Mouse (Mus musculus) neutrophil, adult 5-6 weeks (primary cell): ENCODE measurements around the gene Pkd1l1. TPM values are rescaled to one million over a fixed set of nuclear protein-coding genes. Genes with fewer than 3 reads are reported as not detected.

Experiments used
- ATAC-seq: fragments of 151-379, 151-347 bp; 2 replicates; pipeline ENCODE4 v1.8.0; 2017; ENCODE audit warnings: mild to moderate bottlenecking, moderate TSS enrichment; ENCODE audit not compliant: insufficient number of reproducible peaks, poor library complexity, low FRiP score, severe bottlenecking; ENCODE audit errors: extremely low read depth
- total RNA-seq: library from RNA; stranded (forward); fragments of 200-1000 nt; gene quantifications from 2 replicates; pipeline ENCODE4 v1.2.3, GENCODE M21; 2017

Gene Pkd1l1
- total RNA-seq, 1 experiment from 2014 or later, result not detected

DNA sequence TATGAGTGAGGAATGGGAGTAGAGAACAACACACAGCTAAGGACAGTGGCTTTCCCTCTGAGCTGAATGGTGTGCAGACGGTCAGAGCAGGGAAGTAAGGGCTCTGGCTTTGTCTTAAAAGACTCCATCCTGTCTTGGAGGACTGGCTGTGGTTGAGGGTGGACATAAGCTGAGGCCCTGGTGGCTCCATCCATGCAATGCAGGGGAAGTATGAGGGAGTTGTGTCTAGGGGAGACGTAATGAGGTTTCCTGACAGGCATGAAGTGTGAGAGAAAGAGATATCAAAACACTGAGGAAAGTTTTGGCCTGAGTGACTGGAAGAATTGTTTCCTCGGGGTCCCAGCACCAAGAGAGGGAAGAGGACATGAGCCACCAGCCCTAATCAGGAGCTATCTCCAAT is 24.2 kb downstream of the Pkd1l1 start:
- ATAC-seq, result no peak

DNA sequence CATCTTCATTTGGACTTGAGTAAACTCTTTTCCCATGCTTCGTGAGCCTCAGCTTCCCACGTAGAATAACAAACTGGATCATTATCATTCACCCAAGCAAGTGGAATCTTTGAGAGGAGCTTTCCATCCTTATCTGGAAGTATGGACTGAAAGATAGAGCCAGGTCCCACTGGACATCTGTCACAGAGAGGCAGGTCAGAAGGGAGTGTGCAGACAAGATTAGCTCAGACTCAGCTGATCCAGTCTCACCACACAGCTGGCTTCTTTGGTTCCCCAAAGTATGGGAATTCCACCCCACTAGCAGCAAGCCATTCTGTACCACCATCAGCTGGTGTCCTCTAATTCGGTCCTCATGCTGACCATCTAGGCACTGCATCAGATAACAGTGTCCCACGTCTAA is 29.0 kb downstream of the Pkd1l1 start:
- ATAC-seq, result no peak

- no peak for ATAC-seq
Measured at GRCm38 (mm10) chr11:8942446-8942845, 30.6 kb downstream of the Pkd1l1 start.

- ATAC-seq, result no peak
Measured at GRCm38 (mm10) chr11:8936431-8937110, 36.5 kb downstream of the Pkd1l1 start.

DNA sequence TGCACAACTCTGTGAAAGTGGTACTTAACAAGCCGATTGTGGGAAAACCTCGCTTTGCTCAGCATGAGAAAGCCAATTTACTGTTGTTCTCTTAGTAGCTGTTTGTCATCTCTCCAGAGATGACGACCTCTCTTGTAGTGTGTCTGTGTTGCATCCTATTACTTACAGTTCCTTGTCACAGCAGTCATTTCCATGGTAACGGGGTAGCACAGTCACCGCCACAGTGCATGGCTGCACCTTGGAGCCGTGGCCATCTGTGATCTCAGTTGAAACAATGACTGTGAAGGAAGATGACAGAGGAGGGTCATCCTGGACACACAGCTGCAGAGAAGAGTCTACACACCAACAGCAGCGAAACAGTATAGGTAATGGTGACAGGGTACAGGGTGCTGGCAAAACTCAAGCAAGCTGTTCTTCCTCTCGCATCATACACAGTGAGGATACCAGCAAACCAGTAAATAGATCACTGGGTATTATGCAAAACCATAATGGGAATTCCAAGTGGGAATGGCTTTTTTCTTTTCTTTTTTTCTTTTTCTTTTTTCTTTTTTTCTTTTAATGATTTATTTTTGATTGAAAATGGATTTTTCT is 56.9 kb downstream of the Pkd1l1 start:
- ATAC-seq, result no peak

DNA sequence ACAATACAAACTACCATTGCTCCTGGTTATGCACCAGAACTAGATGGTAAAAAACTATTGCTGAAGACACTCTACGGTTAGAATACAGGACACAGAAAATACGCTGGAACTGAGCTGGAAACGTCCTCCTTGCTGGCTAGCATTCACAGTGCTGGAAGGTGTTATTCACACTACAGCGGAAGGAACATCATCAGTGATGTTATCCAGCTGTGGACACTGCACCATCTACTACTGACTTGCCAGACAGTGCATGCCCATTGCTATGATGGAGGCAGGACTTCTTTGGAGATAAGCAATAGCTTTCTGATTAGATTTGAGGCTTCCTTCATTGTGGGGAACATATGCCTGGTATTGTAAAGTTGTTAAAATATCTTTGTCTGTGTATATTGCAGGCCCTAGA is 90.3 kb downstream of the Pkd1l1 start:
- ATAC-seq, result no peak

DNA sequence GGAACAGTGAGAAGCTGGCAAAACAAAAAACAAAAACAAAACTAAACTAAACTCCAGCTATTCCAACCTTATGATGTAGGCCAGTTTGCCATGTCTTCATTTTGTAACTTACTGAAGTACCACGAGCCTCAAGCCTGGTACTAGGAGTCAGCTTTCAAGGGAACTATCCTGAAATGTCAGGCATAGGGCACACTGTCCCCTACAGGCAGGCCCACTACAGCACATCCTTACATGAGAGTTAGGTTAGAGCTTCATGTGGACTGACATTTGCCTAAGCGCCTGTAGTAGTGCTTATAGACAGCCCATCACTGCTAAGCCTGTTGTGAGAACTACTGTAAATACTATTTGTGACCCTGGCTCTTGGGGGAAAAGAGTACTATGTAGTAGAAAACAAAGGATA is 91.5 kb downstream of the Pkd1l1 start:
- no peak for ATAC-seq

- no peak for ATAC-seq
Measured at GRCm38 (mm10) chr11:8870115-8870514, 103.0 kb downstream of the Pkd1l1 start.

DNA sequence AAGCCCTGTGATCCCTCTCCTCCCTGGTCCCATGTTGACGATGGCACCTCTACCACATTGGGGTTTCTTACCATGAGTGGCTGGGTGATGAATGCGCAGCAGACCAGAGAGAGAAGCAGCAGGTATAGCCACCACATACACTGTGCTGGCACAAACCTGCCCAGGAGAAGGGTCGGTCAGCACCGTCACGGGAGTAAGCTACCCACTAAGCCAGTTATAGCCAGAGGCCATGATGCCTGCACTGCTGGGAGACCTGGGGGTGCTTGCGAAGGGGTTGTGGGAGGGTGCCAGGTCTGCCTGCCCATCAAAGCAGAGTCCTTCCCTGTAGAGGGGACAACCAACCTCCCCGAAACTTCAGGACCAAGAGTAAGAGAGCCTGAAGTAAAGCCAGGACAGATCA is 107.0 kb downstream of the Pkd1l1 start:
- ATAC-seq, result no peak

- ATAC-seq, result no peak
Measured at GRCm38 (mm10) chr11:8863955-8864675, 109.0 kb downstream of the Pkd1l1 start.

DNA sequence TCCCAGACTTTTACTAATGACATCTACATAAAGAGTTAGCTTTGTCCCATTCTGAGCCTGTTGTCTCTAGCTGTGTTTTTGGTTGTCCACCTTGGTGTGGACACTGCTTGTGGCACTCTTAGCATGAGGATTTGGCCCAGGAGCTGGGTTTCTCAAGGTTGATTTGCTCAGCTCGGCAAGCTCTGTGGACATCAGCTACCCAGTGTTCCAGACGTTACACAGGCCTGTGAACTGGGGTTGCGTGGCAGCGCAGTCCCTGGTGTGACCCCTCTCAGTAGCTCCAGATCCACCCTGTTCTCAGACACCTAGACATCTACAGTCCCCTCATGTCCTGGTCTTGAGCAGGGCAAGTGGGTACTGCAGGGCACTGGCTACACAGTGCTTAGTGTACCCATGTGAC is 110.6 kb downstream of the Pkd1l1 start:
- ATAC-seq, result no peak

DNA sequence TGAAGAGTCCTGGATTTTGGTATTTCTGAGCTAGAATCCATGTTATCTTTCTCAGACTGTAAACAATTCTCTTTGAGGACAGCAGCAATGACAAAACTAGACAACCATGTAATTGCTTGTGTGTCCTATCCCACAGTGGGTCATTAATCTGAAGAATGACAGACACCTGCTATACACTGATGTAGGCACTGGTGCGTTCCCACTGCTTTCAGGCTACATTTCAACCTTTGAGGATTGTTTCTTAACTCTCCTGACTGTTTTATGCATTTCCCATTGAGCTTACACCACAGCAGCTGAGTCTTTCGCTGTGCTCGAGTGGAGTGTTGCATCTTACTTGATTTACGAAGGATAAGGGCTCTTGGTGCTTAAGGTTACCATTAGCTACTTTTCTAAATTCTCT is 111.1 kb downstream of the Pkd1l1 start:
- no peak for ATAC-seq

GRCm38 (mm10) chr11:8860878-8861277 is 112.2 kb downstream of the Pkd1l1 start:
- no peak for ATAC-seq

DNA sequence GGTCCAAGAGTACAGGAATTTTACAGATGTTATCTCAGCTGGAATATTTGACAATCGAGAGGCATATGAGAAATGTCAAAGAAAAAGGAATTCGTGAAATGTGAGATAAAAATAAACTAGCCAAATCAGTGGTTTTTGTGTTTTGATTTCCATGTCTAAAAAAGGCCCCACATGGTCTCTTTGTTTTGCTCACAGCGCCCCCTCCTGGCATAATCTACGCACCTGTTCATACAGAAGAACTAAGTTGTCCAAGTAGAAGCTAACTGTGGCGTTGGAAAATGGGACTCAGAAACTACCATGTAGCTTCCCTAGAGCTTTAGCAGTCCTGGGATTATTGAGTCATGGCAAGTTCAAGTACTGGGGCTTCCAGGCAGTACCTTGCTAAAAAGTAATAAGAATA is 113.2 kb downstream of the Pkd1l1 start:
- ATAC-seq, result no peak

GRCm38 (mm10) chr11:8859041-8859440 is 114.0 kb downstream of the Pkd1l1 start:
- ATAC-seq, result no peak

- no peak for ATAC-seq
Measured at GRCm38 (mm10) chr11:8856125-8856524, 116.9 kb downstream of the Pkd1l1 start.

DNA sequence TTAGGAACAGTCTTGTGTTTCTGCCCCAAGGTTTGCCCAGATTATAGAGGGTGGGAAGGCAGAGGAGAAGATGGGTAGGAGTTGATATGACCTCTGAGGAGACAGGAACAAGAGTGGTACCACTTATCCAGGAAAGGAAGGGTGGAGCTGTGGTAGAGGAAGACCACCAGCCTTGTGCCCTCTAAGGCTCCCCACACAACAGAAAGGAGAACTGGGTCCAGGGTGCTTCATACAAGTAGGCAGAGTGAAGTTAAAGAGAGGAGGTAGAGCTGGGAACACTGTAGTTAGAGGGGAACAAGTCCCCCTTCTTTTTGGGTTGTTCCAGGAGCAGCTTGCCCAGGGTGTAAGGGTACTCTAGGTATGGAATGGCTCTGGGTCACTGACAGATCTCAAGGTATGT is 125.0 kb downstream of the Pkd1l1 start:
- ATAC-seq, result no peak

GRCm38 (mm10) chr11:8847627-8848026 is 125.4 kb downstream of the Pkd1l1 start:
- no peak for ATAC-seq

DNA sequence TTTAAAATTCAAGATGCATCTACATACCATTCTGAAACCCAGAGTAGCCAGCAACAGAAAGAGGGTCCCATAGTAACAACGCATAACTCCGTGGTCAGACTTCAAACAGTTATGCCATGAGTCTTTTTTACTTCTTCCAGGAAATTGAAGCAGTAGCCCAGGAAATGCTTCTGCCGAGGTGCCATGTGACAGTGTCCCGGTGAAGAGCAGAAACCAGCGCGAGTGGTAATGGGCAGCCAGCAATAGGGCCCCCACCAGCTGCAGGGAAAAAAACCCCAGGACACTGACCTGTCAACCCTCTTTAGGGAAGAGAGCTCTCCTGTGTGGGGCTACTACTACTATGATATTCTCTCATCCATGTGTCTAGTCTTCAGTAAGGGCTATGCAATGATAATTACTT is 136.9 kb downstream of the Pkd1l1 start:
- ATAC-seq, result no peak

DNA sequence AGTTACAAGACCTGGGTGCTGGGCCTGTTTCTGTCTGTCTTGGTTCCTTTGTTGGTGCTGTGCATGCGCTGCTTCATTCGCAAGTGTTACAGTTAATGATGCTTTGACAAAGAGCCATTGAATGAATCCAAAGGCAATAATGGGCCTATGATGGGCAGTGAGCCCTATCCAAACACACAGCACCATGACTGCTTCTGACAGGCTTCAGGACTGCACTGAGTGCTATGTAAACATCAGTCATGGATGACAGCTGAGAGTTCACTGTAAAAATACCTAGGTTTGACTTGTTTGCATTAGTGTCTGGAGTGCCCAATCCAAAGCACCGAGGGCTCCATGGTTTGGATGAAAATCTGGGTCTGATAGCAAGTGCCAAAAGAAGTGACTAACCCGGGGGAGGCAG is 138.9 kb downstream of the Pkd1l1 start:
- ATAC-seq, result no peak
